Mouse (Mus musculus) liver, embryonic 13.5 days (tissue): ENCODE results near the gene Mmd. TPM values are rescaled to one million over a fixed set of nuclear protein-coding genes. Genes with fewer than 3 reads are reported as not detected.
A peak's percentile ranks its signal among the peaks of the same experiment; 100 is the strongest.

Source experiments
- ATAC-seq: fragments of 200-750 bp; cut with Nextera tagmentation; 2 replicates; pipeline ENCODE4 v1.8.0; 2017; ENCODE audit warnings: low read depth, mild to moderate bottlenecking, moderate number of reproducible peaks, moderate library complexity
- DNase-seq: peaks from one replicate; pipeline ENCODE4 v3.0.0; 2022
- H3K27ac ChIP-seq: fragments of 300-500 bp; sonication (generic); 2 replicates; pipeline ENCODE4 v1.5.1; 2015; ENCODE audit warnings: moderate library complexity, mild to moderate bottlenecking, inconsistent platforms
- H3K27me3 ChIP-seq: fragments of 300-500 bp; sonication (generic); 2 replicates; pipeline ENCODE4 v1.6.1; 2015; ENCODE audit warnings: mild to moderate bottlenecking, inconsistent platforms
- H3K36me3 ChIP-seq: fragments of 300-500 bp; sonication (generic); 2 replicates; pipeline ENCODE4 v1.6.1; 2015; ENCODE audit warnings: mild to moderate bottlenecking, inconsistent platforms
- H3K4me1 ChIP-seq: fragments of 300-500 bp; sonication (generic); replicated peaks from 2 replicates; pipeline ENCODE4 v1.6.1; 2015; ENCODE audit warnings: inconsistent platforms
- H3K4me2 ChIP-seq: fragments of 300-500 bp; sonication (generic); 2 replicates; pipeline ENCODE4 v1.6.1; 2015; ENCODE audit warnings: inconsistent platforms, mild to moderate bottlenecking, moderate library complexity
- H3K4me3 ChIP-seq: fragments of 300-500 bp; sonication (generic); replicated peaks from 2 replicates; pipeline ENCODE4 v1.5.1; 2015; ENCODE audit warnings: mild to moderate bottlenecking, inconsistent platforms
- H3K9ac ChIP-seq: fragments of 300-500 bp; sonication (generic); 2 replicates; pipeline ENCODE4 v1.6.1; 2015; ENCODE audit warnings: mild to moderate bottlenecking, inconsistent platforms
- H3K9me3 ChIP-seq: fragments of 300-500 bp; sonication (generic); replicated peaks from 2 replicates; pipeline ENCODE4 v1.6.1; 2016; ENCODE audit warnings: inconsistent platforms
- WGBS: fragments of 180-500 bp; shearing (Covaris S2); methylation state at CpG from one replicate; pipeline ENCODE4 v1.1.7; 2015; ENCODE audit not compliant: insufficient replicate concordance; 5-methylcytosine and 5-hydroxymethylcytosine counted together
- polyA plus RNA-seq: library from polyadenylated mRNA; unstranded; fragments of >200 nt; fragmentation: Nextera tagmentation; extraction: Ambion mirVana; gene quantifications from 2 replicates; pipeline ENCODE4 v1.2.1, GENCODE M21; 2015

Gene Mmd
- polyA plus RNA-seq, 1 experiment from 2014 or later: 8.4 TPM

GRCm38 (mm10) chr11:90232685-90233084 lies 16.6 kb upstream of the Mmd start:
- no peaks in the 10 kb centered on the region for H3K27me3 ChIP-seq
- no peak overlapping the region for H3K27ac ChIP-seq
- no peaks in the 10 kb centered on the region for H3K36me3 ChIP-seq
- no peak overlapping the region for H3K9ac ChIP-seq
- DNase-seq: no peak
- H3K9me3 ChIP-seq: no peaks in the 10 kb centered on the region
- H3K4me1 ChIP-seq: peaks cover 16% of the 10 kb centered on the region
- no peak overlapping the region for H3K4me3 ChIP-seq
- no peak for ATAC-seq
- H3K4me2 ChIP-seq: no peak overlapping the region
- 20% methylated on average over 4 of the region's 4 CpGs for WGBS

- DNase-seq: no peak
- no peaks in the 10 kb centered on the region for H3K36me3 ChIP-seq
- no peak overlapping the region for H3K27ac ChIP-seq
- no peaks in the 10 kb centered on the region for H3K9me3 ChIP-seq
- H3K27me3 ChIP-seq: no peaks in the 10 kb centered on the region
- 61% methylated on average over 5 of the region's 5 CpGs for WGBS
- H3K9ac ChIP-seq: no peak overlapping the region
- H3K4me1 ChIP-seq: peaks cover 14% of the 10 kb centered on the region
- no peak overlapping the region for H3K4me2 ChIP-seq
- ATAC-seq: no peak
- no peak overlapping the region for H3K4me3 ChIP-seq
Measured at GRCm38 (mm10) chr11:90235221-90235620, 14.0 kb upstream of the Mmd start.

- 79% methylated on average over 5 of the region's 5 CpGs for WGBS
- Histone ChIP-seq H3K9ac (no peak overlapping the region), H3K4me3 (no peak overlapping the region), H3K4me1 (peaks cover 2% of the 10 kb centered on the region; the same call in 1 of the 2 replicates), H3K4me2 (no peak overlapping the region), H3K27ac (no peak overlapping the region), H3K36me3 (no peaks in the 10 kb centered on the region), H3K27me3 (no peaks in the 10 kb centered on the region), H3K9me3 (no peaks in the 10 kb centered on the region)
- DNase-seq (no peak), ATAC-seq (no peak)
Measured at GRCm38 (mm10) chr11:90237616-90238015, 11.6 kb upstream of the Mmd start.

- 52% methylated on average over 2 of the region's 2 CpGs for WGBS
- Histone ChIP-seq H3K9ac (no peak overlapping the region), H3K4me1 (peaks cover 2% of the 10 kb centered on the region; the same call in 1 of the 2 replicates), H3K4me2 (no peak overlapping the region), H3K27ac (no peak overlapping the region), H3K4me3 (no peak overlapping the region), H3K27me3 (no peaks in the 10 kb centered on the region), H3K9me3 (no peaks in the 10 kb centered on the region), H3K36me3 (no peaks in the 10 kb centered on the region)
- no peak for ATAC-seq
- no peak for DNase-seq
Measured at GRCm38 (mm10) chr11:90238657-90239056, 10.6 kb upstream of the Mmd start.

GRCm38 (mm10) chr11:90240652-90241330 lies 8.5 kb upstream of the Mmd start:
- H3K27me3 ChIP-seq: no peaks in the 10 kb centered on the region
- ATAC-seq (no peak), DNase-seq (no peak)
- H3K4me3 ChIP-seq: no peak overlapping the region
- H3K36me3 ChIP-seq: no peaks in the 10 kb centered on the region
- no peaks in the 10 kb centered on the region for H3K9me3 ChIP-seq
- H3K4me1 ChIP-seq: peaks cover 2% of the 10 kb centered on the region; the same call in 1 of the 2 replicates
- no peak overlapping the region for H3K4me2 ChIP-seq
- no peak overlapping the region for H3K9ac ChIP-seq
- H3K27ac ChIP-seq: no peak overlapping the region
- 18% methylated on average over 6 of the region's 6 CpGs for WGBS

- no peak overlapping the region for H3K27ac ChIP-seq
- no peaks in the 10 kb centered on the region for H3K36me3 ChIP-seq
- DNase-seq: no peak
- no peaks in the 10 kb centered on the region for H3K9me3 ChIP-seq
- H3K4me3 ChIP-seq: no peak overlapping the region
- H3K4me1 ChIP-seq: peaks cover 2% of the 10 kb centered on the region; the same call in 1 of the 2 replicates
- 43% methylated on average over 2 of the region's 2 CpGs for WGBS
- no peak for ATAC-seq
- no peak overlapping the region for H3K9ac ChIP-seq
- H3K27me3 ChIP-seq: no peaks in the 10 kb centered on the region
- no peak overlapping the region for H3K4me2 ChIP-seq
Measured at GRCm38 (mm10) chr11:90241874-90242273, 7.4 kb upstream of the Mmd start.

- 84% methylated on average over 2 of the region's 2 CpGs for WGBS
- ATAC-seq: no peak
Measured at GRCm38 (mm10) chr11:90243300-90243699, 6.0 kb upstream of the Mmd start.

GRCm38 (mm10) chr11:90245630-90246029 lies 3.6 kb upstream of the Mmd start:
- Histone ChIP-seq H3K27ac (no peak overlapping the region), H3K36me3 (no peaks in the 10 kb centered on the region), H3K4me3 (no peak overlapping the region), H3K4me2 (no peak overlapping the region), H3K9ac (no peak overlapping the region), H3K27me3 (no peaks in the 10 kb centered on the region), H3K9me3 (no peaks in the 10 kb centered on the region), H3K4me1 (peaks cover 18% of the 10 kb centered on the region)
- ATAC-seq (no peak), DNase-seq (no peak)
- 60% methylated on average over 6 of the region's 6 CpGs for WGBS

More at GRCm38 (mm10) chr11:90243300-90243699, 6.0 kb upstream of the Mmd start:
- Histone ChIP-seq H3K9ac (no peak overlapping the region), H3K4me2 (no peak overlapping the region), H3K9me3 (no peaks in the 10 kb centered on the region), H3K4me1 (peaks cover 2% of the 10 kb centered on the region; the same call in 1 of the 2 replicates), H3K27ac (no peak overlapping the region), H3K36me3 (no peaks in the 10 kb centered on the region), H3K27me3 (no peaks in the 10 kb centered on the region), H3K4me3 (no peak overlapping the region)
- no peak for DNase-seq

GRCm38 (mm10) chr11:90246676-90247075 lies 2.6 kb upstream of the Mmd start:
- Histone ChIP-seq H3K27me3 (no peaks in the 10 kb centered on the region), H3K4me1 (peaks cover 24% of the 10 kb centered on the region), H3K4me2 (no peak overlapping the region), H3K4me3 (no peak overlapping the region), H3K9me3 (no peaks in the 10 kb centered on the region), H3K36me3 (no peaks in the 10 kb centered on the region), H3K27ac (no peak overlapping the region), H3K9ac (no peak overlapping the region)
- no peak for ATAC-seq
- DNase-seq: no peak
- WGBS: 70% methylated on average over 4 of the region's 4 CpGs

GRCm38 (mm10) chr11:90247793-90248192 lies 1.5 kb upstream of the Mmd start:
- H3K9me3 ChIP-seq: no peaks in the 10 kb centered on the region
- no peak overlapping the region for H3K4me3 ChIP-seq
- no peak overlapping the region for H3K4me2 ChIP-seq
- H3K27me3 ChIP-seq: no peaks in the 10 kb centered on the region
- H3K36me3 ChIP-seq: no peaks in the 10 kb centered on the region
- DNase-seq (no peak), ATAC-seq (no peak)
- 39% methylated on average over 4 of the region's 4 CpGs for WGBS
- H3K9ac ChIP-seq: no peak overlapping the region
- H3K27ac ChIP-seq: no peak overlapping the region
- H3K4me1 ChIP-seq: peaks cover 33% of the 10 kb centered on the region

GRCm38 (mm10) chr11:90249701-90250141 lies 465 bp downstream of the Mmd start:
- Histone ChIP-seq H3K27me3 (no peaks in the 10 kb centered on the region), H3K9me3 (no peaks in the 10 kb centered on the region), H3K36me3 (no peaks in the 10 kb centered on the region), H3K4me1 (peaks cover 33% of the 10 kb centered on the region), H3K9ac (peak overlapping the region; percentile 83), H3K4me3 (peak overlapping the region; percentile 79), H3K4me2 (peak overlapping the region; percentile 93), H3K27ac (peak overlapping the region; percentile 65)
- DNase-seq (peak; percentile 12), ATAC-seq (0 out of 2 replicates have a peak, but pooled peaks have one; percentile 1)
- WGBS: 0% methylated on average over 22 of the region's 22 CpGs

- H3K36me3 ChIP-seq: no peaks in the 10 kb centered on the region
- no peak for DNase-seq
- H3K4me2 ChIP-seq: peak overlapping the region; percentile 93
- H3K9me3 ChIP-seq: no peaks in the 10 kb centered on the region
- no peaks in the 10 kb centered on the region for H3K27me3 ChIP-seq
- H3K9ac ChIP-seq: peak overlapping the region; percentile 83
- WGBS: 1% methylated on average over 9 of the region's 9 CpGs
- no peak overlapping the region for H3K27ac ChIP-seq
- H3K4me3 ChIP-seq: peak overlapping the region; percentile 79
- peaks cover 33% of the 10 kb centered on the region for H3K4me1 ChIP-seq
- ATAC-seq: no peak
Measured at GRCm38 (mm10) chr11:90250189-90250588, 933 bp downstream of the Mmd start.
